Mouse (Mus musculus): ENCODE results near the gene Ankrd40. TPM values are rescaled to one million over a fixed set of nuclear protein-coding genes. Genes with fewer than 3 reads are reported as not detected.

Gene Ankrd40
- polyA plus RNA-seq, 1 experiment from 2014 or later: 22.9 TPM

GRCm38 (mm10) chr11:94314098-94314652 is 13.6 kb upstream of the Ankrd40 start:
- no peaks in the 10 kb centered on the region for H3K9me3 ChIP-seq (replicated peaks)
- H3K4me1 ChIP-seq: peaks cover 19% of the 10 kb centered on the region; the same call in 1 of the 2 replicates
- no peak overlapping the region for H3K4me2 ChIP-seq (replicated peaks)
- no peak overlapping the region for H3K4me3 ChIP-seq (replicated peaks)
- no peaks in the 10 kb centered on the region for H3K27me3 ChIP-seq
- no peak overlapping the region for H3K27ac ChIP-seq (replicated peaks)
- no peaks in the 10 kb centered on the region for H3K36me3 ChIP-seq
- 63% methylated on average over 2 of the region's 2 CpGs for WGBS
- no peak for ATAC-seq (ENCODE audit: insufficient number of reproducible peaks, low FRiP score, low TSS enrichment, low read depth)
- no peak overlapping the region for H3K9ac ChIP-seq

DNA sequence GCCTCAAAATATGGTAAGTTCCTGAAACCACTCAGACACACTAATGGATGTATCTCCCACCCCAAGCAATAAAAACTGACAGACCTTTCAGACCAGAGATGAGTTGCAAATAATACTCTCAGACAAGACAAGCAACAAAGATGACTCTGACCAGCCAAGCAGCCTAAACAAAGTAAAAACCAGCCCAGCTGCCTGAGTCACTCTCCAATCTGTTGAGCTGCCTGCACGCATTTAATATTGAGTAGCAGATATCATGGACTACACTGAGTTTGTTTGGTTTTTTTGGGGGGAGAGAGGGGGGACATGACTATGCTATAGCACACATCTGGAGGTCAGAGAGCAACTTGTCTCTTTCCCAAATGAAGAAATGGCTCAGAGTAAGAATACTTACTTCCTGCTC is 12.5 kb upstream of the Ankrd40 start:
- no peak overlapping the region for H3K9ac ChIP-seq
- H3K9me3 ChIP-seq (replicated peaks): no peaks in the 10 kb centered on the region
- 66% methylated on average over 1 of the region's 1 CpGs for WGBS
- no peak for ATAC-seq (ENCODE audit: insufficient number of reproducible peaks, low FRiP score, low TSS enrichment, low read depth)
- peak overlapping the region; percentile 34; the same call in 1 of the 2 replicates for H3K27ac ChIP-seq (replicated peaks)
- no peak overlapping the region for H3K4me3 ChIP-seq (replicated peaks)
- no peaks in the 10 kb centered on the region for H3K27me3 ChIP-seq
- peaks cover 27% of the 10 kb centered on the region; the same call in 1 of the 2 replicates for H3K4me1 ChIP-seq
- no peaks in the 10 kb centered on the region for H3K36me3 ChIP-seq
- H3K4me2 ChIP-seq (replicated peaks): no peak overlapping the region

- WGBS: 70% methylated on average over 2 of the region's 2 CpGs
- H3K4me2 ChIP-seq (replicated peaks): no peak overlapping the region
- H3K27me3 ChIP-seq: no peaks in the 10 kb centered on the region
- no peak overlapping the region for H3K9ac ChIP-seq
- H3K4me1 ChIP-seq: peaks cover 27% of the 10 kb centered on the region; the same call in 1 of the 2 replicates
- ATAC-seq (ENCODE audit: insufficient number of reproducible peaks, low FRiP score, low TSS enrichment, low read depth): no peak
- no peaks in the 10 kb centered on the region for H3K36me3 ChIP-seq
- H3K4me3 ChIP-seq (replicated peaks): no peak overlapping the region
- H3K9me3 ChIP-seq (replicated peaks): no peaks in the 10 kb centered on the region
- no peak overlapping the region for H3K27ac ChIP-seq (replicated peaks)
Observed at GRCm38 (mm10) chr11:94316528-94316927, 11.3 kb upstream of the Ankrd40 start.

DNA sequence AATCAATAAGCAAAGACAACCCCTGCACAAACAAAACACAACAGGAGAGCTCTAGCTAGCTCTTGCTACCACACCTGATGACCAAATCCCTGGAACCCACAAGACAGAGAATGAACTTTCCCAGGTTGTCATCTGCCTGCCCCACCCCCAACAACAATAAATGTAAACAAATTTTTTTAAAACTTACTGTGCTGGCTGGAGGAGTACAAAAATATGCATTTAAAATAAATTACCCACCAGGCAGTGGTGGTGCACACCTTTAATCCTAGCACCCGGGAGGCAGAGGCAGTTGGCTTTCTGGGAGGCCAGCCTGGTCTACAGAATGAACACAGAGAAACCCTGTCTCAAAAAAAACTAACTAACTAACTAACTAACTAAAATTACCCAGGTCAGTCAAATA is 10.8 kb upstream of the Ankrd40 start:
- no peak overlapping the region for H3K4me3 ChIP-seq (replicated peaks)
- WGBS: 47% methylated on average over 1 of the region's 1 CpGs
- ATAC-seq (ENCODE audit: insufficient number of reproducible peaks, low FRiP score, low TSS enrichment, low read depth): no peak
- H3K36me3 ChIP-seq: no peaks in the 10 kb centered on the region
- H3K9ac ChIP-seq: no peak overlapping the region
- no peak overlapping the region for H3K27ac ChIP-seq (replicated peaks)
- H3K4me2 ChIP-seq (replicated peaks): no peak overlapping the region
- H3K9me3 ChIP-seq (replicated peaks): no peaks in the 10 kb centered on the region
- no peaks in the 10 kb centered on the region for H3K27me3 ChIP-seq
- H3K4me1 ChIP-seq: peaks cover 27% of the 10 kb centered on the region; the same call in 1 of the 2 replicates

DNA sequence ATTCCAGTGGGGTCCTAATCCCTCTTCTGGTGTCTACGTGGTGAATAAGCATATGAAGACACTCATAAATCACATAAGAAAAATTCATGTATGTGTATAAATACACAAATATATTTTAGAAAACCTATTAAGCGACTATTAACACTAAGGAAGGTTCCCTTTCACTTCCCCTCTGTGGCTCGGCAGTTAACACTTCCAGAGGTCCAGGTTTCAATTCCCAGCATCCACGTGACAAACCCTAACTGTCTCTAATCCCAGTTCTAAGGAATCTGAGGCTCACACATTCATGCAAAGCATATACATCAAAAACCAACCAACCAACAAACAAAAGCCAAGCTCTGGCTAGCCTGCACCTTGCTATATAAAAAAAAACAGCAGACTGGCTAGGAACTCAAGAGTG is 10.3 kb upstream of the Ankrd40 start:
- WGBS: 66% methylated on average over 4 of the region's 4 CpGs
- no peak overlapping the region for H3K27ac ChIP-seq (replicated peaks)
- no peak overlapping the region for H3K9ac ChIP-seq
- no peak overlapping the region for H3K4me2 ChIP-seq (replicated peaks)
- H3K9me3 ChIP-seq (replicated peaks): no peaks in the 10 kb centered on the region
- ATAC-seq (ENCODE audit: insufficient number of reproducible peaks, low FRiP score, low TSS enrichment, low read depth): no peak
- no peaks in the 10 kb centered on the region for H3K36me3 ChIP-seq
- peaks cover 30% of the 10 kb centered on the region for H3K4me1 ChIP-seq
- no peak overlapping the region for H3K4me3 ChIP-seq (replicated peaks)
- H3K27me3 ChIP-seq: no peaks in the 10 kb centered on the region

GRCm38 (mm10) chr11:94318056-94318455 is 9.7 kb upstream of the Ankrd40 start:
- 84% methylated on average over 5 of the region's 5 CpGs for WGBS
- Histone ChIP-seq H3K4me2 (replicated peaks) (no peak overlapping the region), H3K36me3 (no peaks in the 10 kb centered on the region), H3K9me3 (replicated peaks) (no peaks in the 10 kb centered on the region), H3K27ac (replicated peaks) (no peak overlapping the region), H3K4me3 (replicated peaks) (no peak overlapping the region), H3K4me1 (peaks cover 34% of the 10 kb centered on the region), H3K9ac (no peak overlapping the region), H3K27me3 (no peaks in the 10 kb centered on the region)
- ATAC-seq (ENCODE audit: insufficient number of reproducible peaks, low FRiP score, low TSS enrichment, low read depth): no peak

- Histone ChIP-seq H3K4me2 (replicated peaks) (peak overlapping the region; percentile 60), H3K27me3 (no peaks in the 10 kb centered on the region), H3K4me3 (replicated peaks) (peak overlapping the region; percentile 89), H3K27ac (replicated peaks) (peak overlapping the region; percentile 96), H3K9ac (peak overlapping the region; percentile 97), H3K4me1 (peaks cover 27% of the 10 kb centered on the region), H3K9me3 (replicated peaks) (no peaks in the 10 kb centered on the region), H3K36me3 (no peaks in the 10 kb centered on the region)
- WGBS: 1% methylated on average over 67 of the region's 67 CpGs
- peak; percentile 71 for ATAC-seq (ENCODE audit: insufficient number of reproducible peaks, low FRiP score, low TSS enrichment, low read depth)
Observed at GRCm38 (mm10) chr11:94320969-94321930, 6.6 kb upstream of the Ankrd40 start.

GRCm38 (mm10) chr11:94321931-94322400 is 5.8 kb upstream of the Ankrd40 start, which contains the start of gene Luc7l3:
Gene Luc7l3, minus strand, starts transcription at chr11:94321988.
- Histone ChIP-seq H3K9ac (peak within 1 kb of the TSS; percentile 97), H3K36me3 (no peaks in the 10 kb centered on the region), H3K27ac (replicated peaks) (peak within 1 kb of the TSS; percentile 96), H3K4me2 (replicated peaks) (peak within 1 kb of the TSS; percentile 60), H3K4me1 (peaks cover 25% of the 10 kb centered on the region), H3K27me3 (no peaks in the 10 kb centered on the region), H3K9me3 (replicated peaks) (no peaks in the 10 kb centered on the region), H3K4me3 (replicated peaks) (peak within 1 kb of the TSS; percentile 89)
- WGBS: under 1% methylated on average over 36 of the region's 36 CpGs
- ATAC-seq (ENCODE audit: insufficient number of reproducible peaks, low FRiP score, low TSS enrichment, low read depth): peak; percentile 97

GRCm38 (mm10) chr11:94322636-94323035 is 5.2 kb upstream of the Ankrd40 start:
- H3K9ac ChIP-seq: peak overlapping the region; percentile 97

GRCm38 (mm10) chr11:94323271-94323925 is 4.4 kb upstream of the Ankrd40 start:
- Histone ChIP-seq H3K4me1 (peaks cover 23% of the 10 kb centered on the region), H3K36me3 (no peaks in the 10 kb centered on the region), H3K9me3 (replicated peaks) (no peaks in the 10 kb centered on the region), H3K9ac (no peak overlapping the region), H3K4me3 (replicated peaks) (no peak overlapping the region), H3K4me2 (replicated peaks) (no peak overlapping the region), H3K27me3 (no peaks in the 10 kb centered on the region), H3K27ac (replicated peaks) (no peak overlapping the region)
- WGBS: 66% methylated on average over 5 of the region's 5 CpGs
- no peak for ATAC-seq (ENCODE audit: insufficient number of reproducible peaks, low FRiP score, low TSS enrichment, low read depth)

More at GRCm38 (mm10) chr11:94322636-94323035, 5.2 kb upstream of the Ankrd40 start:
- no peak for ATAC-seq (ENCODE audit: insufficient number of reproducible peaks, low FRiP score, low TSS enrichment, low read depth)
- no peaks in the 10 kb centered on the region for H3K9me3 ChIP-seq (replicated peaks)
- H3K36me3 ChIP-seq: no peaks in the 10 kb centered on the region
- H3K4me2 ChIP-seq (replicated peaks): peak overlapping the region; percentile 60
- H3K4me3 ChIP-seq (replicated peaks): peak overlapping the region; percentile 89
- H3K27me3 ChIP-seq: no peaks in the 10 kb centered on the region
- peaks cover 25% of the 10 kb centered on the region for H3K4me1 ChIP-seq
- 35% methylated on average over 5 of the region's 5 CpGs for WGBS
- peak overlapping the region; percentile 96 for H3K27ac ChIP-seq (replicated peaks)

DNA sequence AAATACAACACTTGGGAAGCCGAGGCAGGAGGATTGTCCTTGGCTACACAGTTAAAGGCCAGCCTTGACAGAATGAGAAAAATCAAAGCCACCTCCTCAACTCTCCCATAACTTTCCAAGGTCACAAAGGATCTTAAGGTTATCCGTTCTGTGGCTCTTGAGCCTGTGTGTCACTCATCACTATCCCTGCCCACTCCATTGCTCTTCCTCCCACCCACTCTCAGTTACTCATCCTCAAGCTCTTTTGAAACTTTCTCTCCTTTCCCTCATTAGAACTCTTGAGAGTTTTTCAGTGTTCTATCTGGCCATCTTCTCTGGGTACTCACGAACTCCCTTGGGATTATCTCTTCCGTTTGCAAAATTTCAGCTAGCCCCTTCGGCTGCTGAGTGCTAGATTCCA is 3.2 kb upstream of the Ankrd40 start:
- Histone ChIP-seq H3K4me2 (replicated peaks) (no peak overlapping the region), H3K27ac (replicated peaks) (no peak overlapping the region), H3K9me3 (replicated peaks) (no peaks in the 10 kb centered on the region), H3K4me1 (peaks cover 29% of the 10 kb centered on the region), H3K36me3 (no peaks in the 10 kb centered on the region), H3K9ac (no peak overlapping the region), H3K27me3 (no peaks in the 10 kb centered on the region), H3K4me3 (replicated peaks) (no peak overlapping the region)
- WGBS: 83% methylated on average over 5 of the region's 5 CpGs
- no peak for ATAC-seq (ENCODE audit: insufficient number of reproducible peaks, low FRiP score, low TSS enrichment, low read depth)
